Mouse (Mus musculus) gonadal fat pad, adult 2 months (tissue): ENCODE data around the gene Zfp558. TPM values are rescaled to one million over a fixed set of nuclear protein-coding genes. Genes with fewer than 3 reads are reported as not detected.
"Not testable (repeated sequence)": the region's sequence is repeated elsewhere in the genome, so short reads cannot be mapped to it uniquely, and the experiment has no call there.

ENCODE experiments used
- DNase-seq: peaks from one replicate; pipeline ENCODE4 v3.0.0-alpha.2; 2012; ENCODE audit warnings: low read depth
- polyA plus RNA-seq: library from polyadenylated mRNA; depleted of rRNA; stranded (reverse); fragments of >200 nt; gene quantifications from 2 replicates; pipeline ENCODE4 v1.2.3, GENCODE M21; 2012; rRNA removed

Zfp558 gene
- polyA plus RNA-seq, result 0.37 and 0.81 TPM in 2 replicates

GRCm38 (mm10) chr9:18478168-18478567 is at the start of gene Zfp558, which contains the start of gene Mbd3l1:
Gene Zfp558, minus strand, starts transcription at chr9:18478268.
Gene Mbd3l1, plus strand, starts transcription at chr9:18478359.
- no peak for DNase-seq

- DNase-seq, result no peak
These were observed 30.0 kb upstream of the Zfp558 start for GRCm38 (mm10) chr9:18508098-18508497.

- DNase-seq, result peak; percentile 22
These were observed 4.5 kb downstream of the Zfp558 start for GRCm38 (mm10) chr9:18473324-18474128.

GRCm38 (mm10) chr9:18468005-18468404 is 10.1 kb downstream of the Zfp558 start:
- DNase-seq, result no peak

GRCm38 (mm10) chr9:18467350-18467749 is 10.7 kb downstream of the Zfp558 start:
- DNase-seq, result no peak

- DNase-seq, result no peak
These were observed 21.5 kb downstream of the Zfp558 start for GRCm38 (mm10) chr9:18456520-18456919.

GRCm38 (mm10) chr9:18431687-18432086 is 46.4 kb downstream of the Zfp558 start:
- peak; percentile 46 for DNase-seq

- DNase-seq, result no peak
These were observed 47.7 kb downstream of the Zfp558 start, which contains the start of gene Mbd3l2 for GRCm38 (mm10) chr9:18430354-18430753. Gene Mbd3l2, plus strand, starts transcription at chr9:18430654.

- DNase-seq, result not testable (repeated sequence)
These were observed 65.7 kb downstream of the Zfp558 start for GRCm38 (mm10) chr9:18412371-18412770.

Other genes with a start within 250 kb of the Zfp558 start
- 14.4 and 29.5 TPM in 2 replicates for gene Chordc1, start 186.1 kb downstream of the Zfp558 start, polyA plus RNA-seq
- 2.6 and 3.2 TPM in 2 replicates for gene Naalad2, start 75.3 kb downstream of the Zfp558 start, polyA plus RNA-seq
- not detected in 2 replicates for gene Ubtfl1, start 73.8 kb downstream of the Zfp558 start, polyA plus RNA-seq
- gene Mbd3l2, start 47.6 kb downstream of the Zfp558 start, polyA plus RNA-seq, result not detected in 2 replicates
- 0.18 TPM in 1 of 2 replicates, not detected in the other for gene Mbd3l1, start 91 bp upstream of the Zfp558 start, polyA plus RNA-seq
- gene Muc16, start 196.3 kb upstream of the Zfp558 start, polyA plus RNA-seq, result 1.7 and 2.8 TPM in 2 replicates